Mouse (Mus musculus) heart, adult 2 months (tissue): ENCODE measurements around the gene Tuba1a. TPM values are rescaled to one million over a fixed set of nuclear protein-coding genes. Genes with fewer than 3 reads are reported as not detected.
A peak's percentile ranks its signal among the peaks of the same experiment; 100 is the strongest.

ENCODE experiments used
- DNase-seq, 2 experiments: peaks; one replicate each; pipeline ENCODE4 v3.0.0; 2021
- H3K27ac ChIP-seq: fragments of 200-600 bp; 2 replicates; pipeline ENCODE4 v1.8.1; 2022
- H3K27me3 ChIP-seq: fragments of 200-500 bp; 2 replicates; pipeline ENCODE4 v1.6.1; 2012; ENCODE audit warnings: mild to moderate bottlenecking, low read length, inconsistent platforms, mixed read lengths; ENCODE audit not compliant: control insufficient read depth, insufficient read depth
- H3K36me3 ChIP-seq: fragments of 200-500 bp; 2 replicates; pipeline ENCODE4 v1.6.1; 2012; ENCODE audit warnings: low read length, inconsistent platforms; ENCODE audit not compliant: control insufficient read depth, insufficient read depth
- H3K4me1 ChIP-seq: fragments of 200-500 bp; 2 replicates; pipeline ENCODE4 v1.6.1; 2011; ENCODE audit warnings: low read length; ENCODE audit not compliant: control insufficient read depth, insufficient read depth
- H3K4me3 ChIP-seq: fragments of 200-600 bp; 2 replicates; pipeline ENCODE4 v1.8.1; 2022
- H3K79me2 ChIP-seq: fragments of 200-500 bp; replicated peaks from 2 replicates; pipeline ENCODE4 v1.6.1; 2012; ENCODE audit warnings: mild to moderate bottlenecking, inconsistent platforms, low read length, moderate library complexity, mixed read lengths; ENCODE audit not compliant: control insufficient read depth, insufficient read depth
- H3K9ac ChIP-seq: fragments of 200-500 bp; 2 replicates; pipeline ENCODE4 v1.6.1; 2012; ENCODE audit warnings: low read depth, mild to moderate bottlenecking, control low read depth, inconsistent platforms, low read length, mixed read lengths
- CTCF ChIP-seq: fragments of 200-600 bp; IDR thresholded peaks from 2 replicates; pipeline ENCODE4 v1.8.1; 2022; ENCODE audit warnings: antibody characterized with exemption, mild to moderate bottlenecking, moderate library complexity
- EP300 ChIP-seq: fragments of 200-500 bp; IDR thresholded peaks from 2 replicates; pipeline ENCODE4 v1.6.1; 2011; ENCODE audit warnings: low read depth, low read length, control low read depth; ENCODE audit not compliant: insufficient read depth
- POLR2A ChIP-seq: fragments of 200-500 bp; IDR thresholded peaks from 2 replicates; pipeline ENCODE4 v1.6.1; 2011; ENCODE audit warnings: mild to moderate bottlenecking, low read depth, low read length, control low read depth; ENCODE audit not compliant: insufficient read depth
- WGBS: fragments of 180-500 bp; shearing (Covaris S2); methylation state at CpG from one replicate; pipeline ENCODE4 v1.1.7; 2018; 5-methylcytosine and 5-hydroxymethylcytosine counted together
- intact Hi-C: fragments of 180-260 bp; cut with DNase I; formaldehyde crosslinking; loops from one replicate; pipeline ENCODE4 v1.15.1; 2025
- polyA plus RNA-seq: library from polyadenylated mRNA; depleted of rRNA; stranded (reverse); fragments of >200 nt; gene quantifications from 2 replicates; pipeline ENCODE4 v1.2.3, GENCODE M21; 2012
- total RNA-seq, 2 experiments: library from RNA; stranded (reverse); gene quantifications; 2 replicates each; pipeline ENCODE4 v1.2.3; 2021

Tuba1a gene
- total and polyA plus RNA-seq, 3 experiments, result 57.0 to 165 (median 85.0) TPM

DNA sequence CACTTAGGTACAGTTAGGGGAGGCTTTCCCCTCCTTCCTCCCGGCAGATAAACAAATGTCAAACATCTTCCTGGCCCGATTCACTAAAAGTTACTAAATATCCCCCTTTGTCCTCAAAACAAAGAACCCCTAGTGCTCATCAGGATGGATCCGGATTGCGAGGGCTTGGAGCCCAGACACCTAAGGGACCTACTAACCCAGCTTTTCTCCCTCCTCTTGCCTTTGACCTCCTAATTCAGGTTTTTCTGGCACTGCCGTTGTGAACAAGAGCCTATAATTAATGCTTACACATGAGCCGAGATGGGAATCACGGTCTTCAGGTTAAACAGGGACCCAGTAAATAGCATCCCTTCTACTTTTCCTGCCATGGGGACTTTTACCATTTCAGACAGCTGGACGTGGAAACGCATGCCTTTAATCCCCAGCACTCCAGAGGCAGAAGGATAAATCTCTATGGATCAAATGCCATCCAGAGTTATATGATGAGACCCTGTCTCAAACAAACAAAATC lies 38.1 kb upstream of the Tuba1a start:
- no peak for DNase-seq
- Histone ChIP-seq H3K27me3 (no peaks in the 10 kb centered on the region), H3K27ac (peak overlapping the region; percentile 49; the same call in 1 of the 2 replicates), H3K4me1 (peaks cover 11% of the 10 kb centered on the region), H3K79me2 (no peaks in the 10 kb centered on the region), H3K36me3 (no peaks in the 10 kb centered on the region; the same call in 1 of the 2 replicates), H3K9ac (no peak overlapping the region), H3K4me3 (no peak overlapping the region)
- intact Hi-C loops, result loop anchor here (2.0 kb wide), 1 partner anchor 39 kb away; the partner anchor contains the start of genes Gm49450 and Tuba1a
- TF ChIP-seq POLR2A, result no peak
- TF ChIP-seq CTCF, result no peak
- TF ChIP-seq EP300, result no peak
- 60% methylated on average over 9 of the region's 9 CpGs for WGBS

DNA sequence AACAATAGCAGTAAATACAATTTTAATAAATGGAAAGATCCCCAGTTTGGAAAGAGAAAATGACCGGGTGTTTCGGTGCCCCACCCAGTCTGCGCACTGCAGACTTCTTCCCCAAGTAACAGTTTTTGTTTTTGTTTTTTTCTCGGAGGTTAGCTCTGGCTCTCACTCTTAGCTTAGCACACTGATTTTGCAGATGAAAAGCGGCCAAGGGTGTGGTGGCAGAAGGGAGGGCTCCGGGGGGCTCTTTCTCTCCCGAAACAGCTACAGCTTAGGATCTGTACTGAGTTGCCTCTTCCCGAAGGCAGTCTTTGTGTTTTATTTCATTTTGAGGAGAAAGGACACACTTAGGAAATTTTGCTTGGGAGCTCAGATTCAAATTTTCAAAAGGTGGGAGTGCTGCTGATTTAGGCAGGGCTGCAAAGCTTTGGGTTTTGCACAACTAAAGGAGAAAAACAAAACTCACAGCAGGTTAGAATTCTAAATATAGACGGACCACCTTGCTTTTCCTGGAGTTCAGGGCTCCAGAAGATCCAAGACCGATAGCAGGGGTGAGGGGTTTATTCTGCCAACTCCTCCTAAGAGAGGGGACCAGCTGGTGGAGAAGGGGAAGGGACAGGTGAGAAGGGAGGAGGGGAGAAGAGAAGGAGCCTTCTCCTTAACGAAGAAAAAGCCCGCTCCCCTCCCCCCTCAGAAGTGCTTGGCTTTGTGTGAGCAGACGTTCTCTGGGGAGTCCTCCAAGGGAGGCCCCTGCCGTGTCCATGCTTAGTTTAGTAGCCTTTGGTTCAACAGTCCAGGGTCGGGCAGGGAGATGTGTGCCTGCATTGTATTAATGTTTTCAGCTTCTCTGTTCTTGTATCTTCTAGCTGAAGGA lies 37.4 kb upstream of the Tuba1a start:
- peaks cover 12% of the 10 kb centered on the region for H3K4me1 ChIP-seq
- intact Hi-C loops, result no loop called here
- H3K36me3 ChIP-seq, result no peaks in the 10 kb centered on the region; the same call in 1 of the 2 replicates
- no peaks in the 10 kb centered on the region for H3K79me2 ChIP-seq
- WGBS, result 45% methylated on average over 15 of the region's 15 CpGs
- peak overlapping the region; percentile 49 for H3K27ac ChIP-seq
- peak overlapping the region; percentile 12; the same call in 1 of the 2 replicates for H3K9ac ChIP-seq
- H3K27me3 ChIP-seq, result no peaks in the 10 kb centered on the region
- peak in 1 of 2 experiments; percentile 29 for DNase-seq
- TF ChIP-seq POLR2A (0 out of 2 replicates have a peak, but pooled peaks have one; percentile 15), EP300 (no peak)
- no peak overlapping the region for H3K4me3 ChIP-seq

DNA sequence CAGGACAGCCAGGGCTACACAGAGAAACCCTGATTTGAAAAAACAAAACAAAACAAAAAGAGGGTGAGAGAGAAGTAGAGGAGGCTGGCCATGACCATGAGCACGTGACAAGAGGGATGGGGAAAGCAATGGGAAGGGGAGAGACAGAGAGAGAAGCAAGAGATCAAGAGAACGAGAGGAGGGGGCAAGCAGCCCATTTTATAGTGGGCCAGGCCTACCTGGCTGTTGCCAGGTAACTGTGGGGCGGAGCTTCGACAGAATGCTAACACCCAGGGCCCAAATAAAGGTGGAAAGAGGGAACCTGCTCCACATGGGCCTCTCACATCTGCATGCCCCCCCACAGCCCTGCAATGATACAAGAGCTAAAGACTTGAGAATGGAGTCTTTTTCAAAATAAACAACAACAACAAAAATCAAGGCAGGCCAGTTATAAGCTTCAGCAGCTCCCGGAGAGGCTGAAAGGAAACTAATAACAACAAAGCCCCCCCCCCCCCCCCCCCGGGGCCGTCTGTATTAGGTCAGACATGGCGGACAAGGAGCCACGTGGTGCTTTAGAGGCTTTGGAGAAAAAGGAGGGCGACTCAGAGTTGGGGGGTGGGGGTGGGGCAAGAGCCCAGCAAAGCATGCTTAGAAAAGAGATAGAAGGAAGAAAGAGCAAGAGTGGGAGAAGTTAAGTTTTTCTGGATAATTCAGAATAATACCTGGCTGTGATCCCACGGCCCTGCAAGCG lies 36.4 kb upstream of the Tuba1a start:
- Histone ChIP-seq H3K9ac (no peak overlapping the region), H3K36me3 (no peaks in the 10 kb centered on the region; the same call in 1 of the 2 replicates), H3K27ac (peak overlapping the region; percentile 49; the same call in 1 of the 2 replicates), H3K79me2 (no peaks in the 10 kb centered on the region), H3K27me3 (no peaks in the 10 kb centered on the region), H3K4me3 (no peak overlapping the region), H3K4me1 (peaks cover 12% of the 10 kb centered on the region)
- DNase-seq, result no peak
- TF ChIP-seq POLR2A (no peak), EP300 (no peak), CTCF (no peak)
- intact Hi-C loops, result no loop called here
- 45% methylated on average over 11 of the region's 12 CpGs for WGBS

DNA sequence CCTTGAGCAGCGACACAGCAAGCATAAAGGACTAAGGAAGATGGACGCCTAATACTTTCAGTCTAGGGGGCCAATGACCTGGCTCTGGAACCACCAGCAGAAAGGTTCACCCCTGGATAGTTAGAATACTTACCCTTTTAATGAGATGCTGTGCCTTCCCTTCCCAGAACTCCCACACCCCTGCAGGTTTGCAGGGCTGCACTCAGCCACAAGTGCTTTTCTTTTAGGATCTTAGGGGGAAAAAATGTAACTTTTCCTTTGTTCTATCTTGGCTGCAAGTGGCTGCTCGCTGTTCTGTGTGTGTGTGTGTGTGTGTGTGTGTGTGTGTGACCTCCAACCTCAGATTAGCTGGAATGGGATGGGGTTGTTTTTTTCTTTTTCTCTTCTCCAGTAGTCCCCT lies 35.3 kb upstream of the Tuba1a start:
- no peaks in the 10 kb centered on the region for H3K27me3 ChIP-seq
- H3K4me3 ChIP-seq, result no peak overlapping the region
- intact Hi-C loops, result no loop called here
- TF ChIP-seq CTCF (no peak), POLR2A (no peak), EP300 (no peak)
- H3K9ac ChIP-seq, result no peak overlapping the region
- H3K36me3 ChIP-seq, result no peaks in the 10 kb centered on the region; the same call in 1 of the 2 replicates
- no peaks in the 10 kb centered on the region for H3K79me2 ChIP-seq
- DNase-seq, result no peak
- 69% methylated on average over 3 of the region's 3 CpGs for WGBS
- peaks cover 12% of the 10 kb centered on the region for H3K4me1 ChIP-seq
- no peak overlapping the region for H3K27ac ChIP-seq

DNA sequence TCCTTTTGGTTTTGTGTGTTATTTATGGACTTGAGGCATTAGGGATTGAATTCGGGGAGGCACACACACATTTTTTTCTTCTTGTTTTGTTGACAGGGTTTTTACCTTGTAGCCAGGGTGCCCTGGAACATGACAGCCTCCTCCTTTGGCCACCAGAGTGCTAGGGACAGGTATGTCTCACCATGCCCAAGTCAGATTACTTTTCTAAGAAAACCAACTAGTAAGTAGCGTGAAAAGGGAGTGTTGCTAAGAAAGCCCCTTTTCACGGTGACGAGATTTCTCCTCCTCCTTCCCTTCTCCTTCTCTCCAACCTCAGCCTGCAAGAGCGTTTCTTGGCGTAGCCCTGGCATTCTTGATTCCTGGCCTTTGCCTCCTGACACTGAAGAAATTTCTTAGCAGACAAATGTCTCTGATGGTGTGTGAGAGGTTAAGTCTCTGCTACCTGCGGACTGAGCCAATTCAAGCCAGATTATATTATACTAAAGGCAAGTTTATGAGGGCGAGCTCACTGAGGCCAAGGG lies 34.2 kb upstream of the Tuba1a start:
- peaks cover 11% of the 10 kb centered on the region for H3K4me1 ChIP-seq

More for the DNA sequence above, 34.2 kb upstream of the Tuba1a start:
- TF ChIP-seq EP300 (no peak), POLR2A (no peak), CTCF (no peak)
- DNase-seq, result no peak
- intact Hi-C loops, result no loop called here
- H3K4me3 ChIP-seq, result no peak overlapping the region
- H3K36me3 ChIP-seq, result no peaks in the 10 kb centered on the region; the same call in 1 of the 2 replicates
- H3K9ac ChIP-seq, result no peak overlapping the region
- no peaks in the 10 kb centered on the region for H3K79me2 ChIP-seq
- no peaks in the 10 kb centered on the region for H3K27me3 ChIP-seq
- H3K27ac ChIP-seq, result peak overlapping the region; percentile 97
- WGBS, result 62% methylated on average over 8 of the region's 8 CpGs
